Mouse (Mus musculus) embryonic facial prominence, embryonic 14.5 days (tissue): ENCODE results near the gene Zfp663. TPM values are rescaled to one million over a fixed set of nuclear protein-coding genes. Genes with fewer than 3 reads are reported as not detected.

Experiments used
- polyA plus RNA-seq: library from polyadenylated mRNA; unstranded; fragments of >200 nt; fragmentation: Nextera tagmentation; extraction: Ambion mirVana; gene quantifications from 2 replicates; pipeline ENCODE4 v1.2.1, GENCODE M21; 2014

Gene Zfp663
- polyA plus RNA-seq, 1 experiment from 2014 or later, result 0.64 TPM

Other genes with a start within 250 kb of the Zfp663 start
- 0.33 and 0.93 TPM in 2 replicates for gene Cdh22, start 133.9 kb downstream of the Zfp663 start, polyA plus RNA-seq
- gene Slc35c2, start 80.9 kb downstream of the Zfp663 start, polyA plus RNA-seq, result 45.6 and 52.1 TPM in 2 replicates
- 70.6 and 77.3 TPM in 2 replicates for gene Elmo2, start 42.2 kb downstream of the Zfp663 start, polyA plus RNA-seq
- gene Zfp334, start 19.5 kb upstream of the Zfp663 start, polyA plus RNA-seq, result 8.7 TPM in 2 replicates
- 0.35 and 1.1 TPM in 2 replicates for gene Ocstamp, start 31.7 kb upstream of the Zfp663 start, polyA plus RNA-seq
- 1.6 and 1.9 TPM in 2 replicates for gene Slc13a3, start 104.5 kb upstream of the Zfp663 start, polyA plus RNA-seq
- gene Trp53rka, start 124.6 kb upstream of the Zfp663 start, polyA plus RNA-seq, result 32.8 and 35.4 TPM in 2 replicates
- gene Slc2a10, start 135.1 kb upstream of the Zfp663 start, polyA plus RNA-seq, result 10.4 and 11.7 TPM in 2 replicates
- gene Eya2, start 226.3 kb upstream of the Zfp663 start, polyA plus RNA-seq, result 21.5 and 21.9 TPM in 2 replicates